Mouse (Mus musculus) heart, adult 18-20 months (tissue): ENCODE measurements around the gene Taar7b. TPM values are rescaled to one million over a fixed set of nuclear protein-coding genes. Genes with fewer than 3 reads are reported as not detected.

ENCODE experiments used
- total RNA-seq, 2 experiments: library from RNA; stranded (reverse); gene quantifications; 2 replicates each; pipeline ENCODE4 v1.2.3; 2021

The Taar7b gene
- total RNA-seq, 2 experiments from 2014 or later, result not detected

Other genes with a start within 250 kb of the Taar7b start
- gene Rps12, start 212.7 kb upstream of the Taar7b start, total RNA-seq, result 100 to 1,000 TPM; 227 to 240 TPM
- 1 to 10 TPM; 7.9 TPM for gene Slc18b1, start 203.0 kb upstream of the Taar7b start, total RNA-seq
- gene Vnn3, start 148.5 kb upstream of the Taar7b start, total RNA-seq, result under 1 TPM; 0.20 to 0.31 TPM
- under 1 TPM; 0.35 to 0.64 TPM for gene Vnn1, start 105.3 kb upstream of the Taar7b start, total RNA-seq
- not detected for gene Taar1, start 79.6 kb upstream of the Taar7b start, total RNA-seq
- not detected for gene Taar2, start 61.4 kb upstream of the Taar7b start, total RNA-seq
- not detected for gene Taar3, start 50.4 kb upstream of the Taar7b start, total RNA-seq
- gene Taar4, start 39.4 kb upstream of the Taar7b start, total RNA-seq, result not detected
- gene Taar5, start 29.2 kb upstream of the Taar7b start, total RNA-seq, result not detected
- not detected for gene Taar6, start 14.3 kb upstream of the Taar7b start, total RNA-seq
- gene Taar7a, start 6.5 kb upstream of the Taar7b start, total RNA-seq, result not detected
- not detected for gene Taar7d, start 27.3 kb downstream of the Taar7b start, total RNA-seq
- gene Taar7e, start 37.7 kb downstream of the Taar7b start, total RNA-seq, result not detected
- not detected for gene Taar7f, start 49.6 kb downstream of the Taar7b start, total RNA-seq
- gene Taar8a, start 76.6 kb downstream of the Taar7b start, total RNA-seq, result not detected
- gene Taar8b, start 92.4 kb downstream of the Taar7b start, total RNA-seq, result not detected
- not detected for gene Taar8c, start 102.0 kb downstream of the Taar7b start, total RNA-seq
- gene Taar9, start 109.6 kb downstream of the Taar7b start, total RNA-seq, result not detected
- 10 to 100 TPM; 44.9 to 51.8 TPM for gene Stx7, start 149.4 kb downstream of the Taar7b start, total RNA-seq
- under 1 TPM; 0.41 to 0.52 TPM for gene Moxd1, start 223.6 kb downstream of the Taar7b start, total RNA-seq